Mouse (Mus musculus) liver, adult 2 months (tissue): ENCODE measurements at regions not wholly inside any gene's neighbourhood (a gene's known extent, or its start where the extent isn't known, plus 50 kb on each side); places are given as distances from the start of the nearest gene placed in this dataset.

ENCODE experiments used
- CTCF ChIP-seq: fragments of 200-500 bp; IDR thresholded peaks from 2 replicates; pipeline ENCODE4 v1.5.1; 2011; ENCODE audit warnings: low read depth, low read length, control low read depth
- POLR2A ChIP-seq: fragments of 200-500 bp; IDR thresholded peaks from 2 replicates; pipeline ENCODE4 v1.6.1; 2011; ENCODE audit warnings: low read length, control low read depth; ENCODE audit not compliant: insufficient read depth; ENCODE audit errors: extremely low read depth

DNA sequence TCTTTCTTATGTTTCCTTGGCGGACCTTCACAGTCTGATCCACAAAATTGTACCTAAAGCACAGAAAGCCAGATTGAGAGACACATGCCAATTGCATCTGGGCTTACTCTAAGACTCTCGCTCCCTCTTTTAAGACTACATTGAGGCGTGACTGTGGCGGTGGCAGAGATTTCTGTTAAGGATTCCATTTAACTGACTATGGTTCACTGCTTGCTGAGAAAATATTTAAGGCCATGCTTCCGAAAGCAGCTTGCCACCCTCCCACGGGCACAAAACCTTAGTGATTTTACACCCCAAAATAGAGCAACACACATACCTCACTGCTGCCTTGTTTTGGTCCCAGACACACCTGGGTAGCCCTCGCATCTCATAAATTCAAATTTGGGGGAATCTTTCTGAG, 96.6 kb upstream of the Cacna2d3 start:
- TF ChIP-seq CTCF, result no peak
- TF ChIP-seq POLR2A, result no peak
